Mouse (Mus musculus): Measurements from ENCODE around the gene Susd5.

DNA sequence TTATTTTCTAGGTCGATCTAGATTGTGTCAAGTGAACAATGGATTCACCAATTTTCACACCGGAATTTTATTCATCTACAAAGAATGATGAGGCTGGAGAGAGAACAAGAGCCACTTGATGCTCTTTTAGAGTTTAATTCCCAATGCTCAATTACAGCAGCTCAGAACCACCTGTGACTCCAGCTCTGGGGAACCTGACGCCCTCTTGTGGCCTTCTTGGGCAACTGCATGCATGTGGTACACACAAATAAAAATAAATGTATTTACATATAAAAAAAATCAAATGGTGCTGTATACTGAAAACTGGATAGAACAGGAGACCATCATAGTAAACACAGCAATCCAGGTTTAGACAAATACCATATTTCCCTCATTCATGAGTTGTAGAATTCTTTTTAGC is 12.5 kb upstream of the Susd5 start:
- TF ChIP-seq POLR2A (IDR thresholded peaks at IDR 0.05; ENCODE audit: insufficient read depth, low read length) (no peak), EP300 (IDR thresholded peaks at IDR 0.05; ENCODE audit: insufficient read depth, low read depth, low read length) (no peak), CTCF (IDR thresholded peaks at IDR 0.05; ENCODE audit: low read depth, low read length) (peak; percentile 75)

Measured in ES-Bruce4 (cell line).